Mouse (Mus musculus): Measurements from ENCODE around the gene Vmn2r110. TPM values are rescaled to one million over a fixed set of nuclear protein-coding genes. Genes with fewer than 3 reads are reported as not detected.

Gene Vmn2r110
- total RNA-seq (2021), result not detected
- long read RNA-seq, experiment 1, result 0 reads
- long read RNA-seq, experiment 2, result 0 reads

- no peak for DNase-seq (ENCODE audit: low spot score)
These were observed at the start of gene Vmn2r110 for GRCm38 (mm10) chr17:20596323-20596722. TSS of gene Vmn2r110 (minus strand) at chr17:20596423.

DNA sequence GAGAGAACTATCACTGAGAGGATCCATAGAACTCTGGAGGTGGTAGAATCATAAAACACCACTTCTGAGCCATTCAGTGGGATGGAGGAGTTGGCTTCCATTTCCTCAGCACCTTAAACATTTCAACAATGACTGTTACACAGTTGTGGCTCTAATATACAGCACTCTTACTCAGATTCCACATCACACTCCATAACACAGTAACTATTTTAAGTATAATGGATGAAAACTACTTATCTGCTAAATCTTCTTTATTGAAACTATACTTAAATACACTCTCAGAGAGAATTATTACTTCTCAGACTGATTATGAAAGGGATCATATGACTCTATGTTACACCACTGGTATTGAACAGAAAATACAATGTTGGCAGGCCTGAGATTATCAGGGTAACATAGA lies 28.6 kb upstream of the Vmn2r110 start, which contains the start of gene Fpr-rs3:
Gene Fpr-rs3, minus strand, starts transcription at position 101 of the 400 bp plus-strand sequence.
- DNase-seq (ENCODE audit: low spot score), result no peak

- DNase-seq (ENCODE audit: low spot score), result no peak
These were observed 31.6 kb downstream of the Vmn2r110 start, which contains the start of gene Vmn2r109 for GRCm38 (mm10) chr17:20564656-20565055. TSS of gene Vmn2r109 (minus strand) at chr17:20564756.

Other genes with a start within 250 kb of the Vmn2r110 start
- gene Vmn1r224, start 182.3 kb downstream of the Vmn2r110 start, total RNA-seq (2021), result not detected
- gene Vmn2r108, start 115.1 kb downstream of the Vmn2r110 start, total RNA-seq (2021), result not detected
- gene Vmn1r225, start 98.3 kb downstream of the Vmn2r110 start, total RNA-seq (2021), result not detected
- not detected for gene Vmn2r109, start 31.7 kb downstream of the Vmn2r110 start, total RNA-seq (2021)
- not detected for gene Fpr-rs3, start 28.5 kb upstream of the Vmn2r110 start, total RNA-seq (2021)
- gene Vmn1r226, start 86.4 kb upstream of the Vmn2r110 start, total RNA-seq (2021), result not detected
- not detected for gene Vmn1r227, start 133.4 kb upstream of the Vmn2r110 start, total RNA-seq (2021)
- gene Vmn1r228, start 189.7 kb upstream of the Vmn2r110 start, total RNA-seq (2021), result not detected
- not detected for gene Vmn1r229, start 215.1 kb upstream of the Vmn2r110 start, total RNA-seq (2021)
- gene Vmn1r230, start 244.0 kb upstream of the Vmn2r110 start, total RNA-seq (2021), result not detected